Mouse (Mus musculus) heart, adult 9 months (tissue): ENCODE measurements around the gene Cyp4a14.
"Not testable (repeated sequence)": the region's sequence is repeated elsewhere in the genome, so short reads cannot be mapped to it uniquely, and the experiment has no call there.

ENCODE experiments used
- DNase-seq, 2 experiments: peaks; one replicate each; pipeline ENCODE4 v3.0.0; 2022; ENCODE audit warnings: low spot score in 2 of 2

Cyp4a14 gene

GRCm38 (mm10) chr4:115496001-115496400 lies at the start of gene Cyp4a14:
Cyp4a14 (minus strand) TSS chr4:115496142.
- no peak for DNase-seq

DNA sequence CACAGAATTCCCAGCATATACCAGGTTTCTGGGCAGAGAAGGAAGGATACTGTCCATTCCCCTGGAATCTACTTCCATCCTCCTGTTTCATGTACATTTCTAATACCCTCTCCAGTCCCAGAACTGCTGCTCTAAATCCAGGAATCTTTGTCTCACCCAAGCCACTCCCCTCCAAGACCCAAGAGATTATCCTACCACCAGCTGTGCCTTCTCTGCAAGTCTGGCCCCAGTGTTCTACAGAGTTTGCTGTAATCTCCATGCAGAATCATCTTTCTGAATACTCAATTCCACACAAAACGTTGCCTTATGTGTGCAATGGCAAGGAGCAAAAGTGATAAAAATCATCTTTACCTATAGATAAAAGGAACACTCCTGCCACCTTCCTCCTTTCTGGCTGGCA lies 49.2 kb upstream of the Cyp4a14 start:
- DNase-seq = peak; percentile 14 to 25

- DNase-seq = no peak
Measured at GRCm38 (mm10) chr4:115521766-115522165, 25.8 kb upstream of the Cyp4a14 start.

- DNase-seq = no peak
Measured at GRCm38 (mm10) chr4:115519444-115519843, 23.5 kb upstream of the Cyp4a14 start.

GRCm38 (mm10) chr4:115518000-115518399 lies 22.1 kb upstream of the Cyp4a14 start, which contains the start of gene Cyp4a10:
Cyp4a10 (plus strand) TSS chr4:115518264.
- not testable (repeated sequence) for DNase-seq

GRCm38 (mm10) chr4:115513964-115514363 lies 18.0 kb upstream of the Cyp4a14 start:
- DNase-seq = not testable (repeated sequence)

DNA sequence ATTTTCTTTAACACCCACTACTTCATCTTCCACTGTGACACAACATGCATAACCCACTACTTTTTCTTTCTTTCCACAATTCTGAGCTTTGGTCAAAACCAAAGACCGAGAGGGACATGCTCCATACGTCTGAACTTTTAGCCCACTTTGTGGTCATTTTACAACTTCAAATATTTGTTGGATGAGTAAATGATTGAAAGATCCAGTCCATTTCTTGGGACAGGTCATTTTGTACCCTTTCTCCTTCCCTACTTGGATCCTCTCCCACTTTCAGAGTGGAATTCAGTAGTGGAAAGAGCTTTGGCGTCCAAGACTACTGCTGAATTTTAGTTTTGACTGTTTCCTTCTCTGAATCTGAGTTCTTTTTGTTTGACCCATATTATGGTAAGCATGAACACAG lies 1.5 kb upstream of the Cyp4a14 start:
- no peak for DNase-seq

- no peak for DNase-seq
Measured at GRCm38 (mm10) chr4:115481006-115481652, 14.8 kb downstream of the Cyp4a14 start.

GRCm38 (mm10) chr4:115476051-115476450 lies 19.9 kb downstream of the Cyp4a14 start:
- DNase-seq = peak; percentile 24 to 39

DNA sequence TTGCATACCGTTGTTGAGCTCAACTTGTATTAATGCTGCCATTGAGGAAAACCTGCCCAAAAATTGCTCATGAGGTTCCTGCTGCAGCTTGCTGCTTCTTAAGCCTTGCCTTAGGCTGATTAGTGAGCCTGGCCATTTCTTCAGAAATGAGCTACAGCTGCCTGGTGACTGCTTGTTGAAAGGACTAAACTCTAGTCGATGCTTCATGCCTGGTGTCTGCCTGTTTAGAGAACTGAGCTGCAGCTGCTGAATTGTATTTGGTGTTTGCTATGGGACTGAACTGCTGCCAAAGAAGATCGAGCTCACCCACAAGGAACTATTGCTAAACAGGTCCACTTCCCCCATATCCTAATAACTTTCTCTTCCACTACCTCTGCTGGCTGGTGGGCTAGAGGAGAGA lies 22.4 kb downstream of the Cyp4a14 start:
- DNase-seq = peak in 1 of 2 experiments; percentile 10

- no peak for DNase-seq
Measured at GRCm38 (mm10) chr4:115452304-115452703, 43.6 kb downstream of the Cyp4a14 start, which contains the start of gene Cyp4a30b. Cyp4a30b (plus strand) TSS chr4:115452604.

DNA sequence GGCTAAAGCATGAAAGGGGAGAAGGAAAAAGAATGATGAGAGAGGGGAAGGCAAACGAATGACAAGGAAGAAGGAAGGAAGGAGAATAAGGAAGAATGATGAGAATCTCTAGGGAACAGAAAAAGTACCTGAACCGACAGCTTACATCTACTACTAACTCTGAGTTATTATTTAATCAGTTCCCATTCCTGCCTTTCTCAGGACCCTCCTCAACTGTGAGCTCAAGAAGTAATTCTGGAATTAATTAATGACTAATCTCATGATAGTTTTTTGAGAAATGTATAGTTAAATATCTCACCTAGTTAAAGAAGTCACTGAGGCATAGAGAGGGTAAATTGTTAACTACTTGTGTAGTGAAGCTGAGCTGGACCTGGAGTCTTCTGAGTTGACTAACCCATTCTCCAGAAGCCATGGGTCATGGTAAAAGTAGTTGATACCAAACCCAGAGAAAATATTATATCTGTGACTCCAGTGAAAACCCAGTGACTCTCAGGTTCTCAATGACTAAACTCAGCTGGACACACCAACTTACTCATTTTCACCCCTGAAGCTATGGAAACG lies 45.3 kb downstream of the Cyp4a14 start:
- DNase-seq = no peak
